Mouse (Mus musculus) ES-E14 (cell line): Measurements from ENCODE around the gene B4galt1. TPM values are rescaled to one million over a fixed set of nuclear protein-coding genes. Genes with fewer than 3 reads are reported as not detected.

Experiments used
- DNase-seq: peaks from one replicate; pipeline ENCODE4 v3.0.0-alpha.2; 2013; ENCODE audit warnings: low read depth, low spot score
- H3K27ac ChIP-seq: 2 replicates; pipeline ENCODE4 v1.5.1; 2012; ENCODE audit warnings: low read depth, mild to moderate bottlenecking, low read length, moderate library complexity, mixed read lengths; ENCODE audit not compliant: poor library complexity, insufficient read depth, severe bottlenecking
- H3K36me3 ChIP-seq: 2 replicates; pipeline ENCODE4 v1.6.1; 2012; ENCODE audit warnings: mild to moderate bottlenecking, low read length, moderate library complexity, mixed read lengths; ENCODE audit not compliant: control insufficient read depth, poor library complexity, insufficient read depth, severe bottlenecking
- H3K4me1 ChIP-seq, 2 experiments: fragments of 150-350 bp in 1 of 2; sonication (generic) in 1 of 2; 2 replicates each; pipeline ENCODE4 v1.6.1; 2012; ENCODE audit warnings: low read length in 2 of 2, mild to moderate bottlenecking in 1 of 2, mixed read lengths in 1 of 2; ENCODE audit not compliant: control insufficient read depth in 2 of 2, insufficient read depth in 2 of 2, poor library complexity in 1 of 2
- H3K4me3 ChIP-seq, 2 experiments: fragments of 150-350 bp in 1 of 2; sonication (generic) in 1 of 2; 2 replicates each; pipeline ENCODE4 v1.5.1; 2012; ENCODE audit warnings: low read length in 2 of 2, low read depth in 1 of 2, mild to moderate bottlenecking in 1 of 2, mixed read lengths in 1 of 2; ENCODE audit not compliant: insufficient read depth in 1 of 2, poor library complexity in 1 of 2, severe bottlenecking in 1 of 2
- H3K9ac ChIP-seq: 2 replicates; pipeline ENCODE4 v1.6.1; 2012; ENCODE audit warnings: low read depth, mild to moderate bottlenecking, low read length, mixed read lengths; ENCODE audit not compliant: poor library complexity, insufficient read depth, severe bottlenecking
- H3K9me3 ChIP-seq: fragments of 150-350 bp; sonication (generic); 2 replicates; pipeline ENCODE4 v1.6.1; 2012; ENCODE audit warnings: low read depth, mild to moderate bottlenecking, low read length; ENCODE audit not compliant: control insufficient read depth, insufficient read depth
- CHD2 ChIP-seq: IDR thresholded peaks from 2 replicates; pipeline ENCODE4 v1.6.1; 2014; ENCODE audit warnings: mild to moderate bottlenecking, low read depth, low read length, inconsistent platforms
- HCFC1 ChIP-seq: IDR thresholded peaks from 2 replicates; pipeline ENCODE4 v1.6.1; 2012; ENCODE audit warnings: low read length, inconsistent platforms, borderline replicate concordance; ENCODE audit not compliant: insufficient read depth
- MAFK ChIP-seq: IDR thresholded peaks from 2 replicates; pipeline ENCODE4 v1.6.1; 2014; ENCODE audit warnings: mild to moderate bottlenecking, low read depth, low read length, inconsistent platforms; ENCODE audit not compliant: insufficient read depth
- ZC3H11A ChIP-seq: IDR thresholded peaks from 2 replicates; pipeline ENCODE4 v1.6.1; 2012; ENCODE audit warnings: low read depth, mild to moderate bottlenecking, inconsistent platforms, low read length, borderline replicate concordance
- ZNF384 ChIP-seq: IDR thresholded peaks from 2 replicates; pipeline ENCODE4 v1.6.1; 2012; ENCODE audit warnings: low read depth, low read length, inconsistent platforms
- in situ Hi-C, 2 experiments: fragments of 600-800 bp; cut with MboI; formaldehyde crosslinking; loops; one replicate each; pipeline ENCODE4 v1.15.1; 2025; ENCODE audit warnings: low sequenced_read_pairs in 2 of 2, inconsistent platforms in 1 of 2; ENCODE audit not compliant: unreplicated experiment in 2 of 2
- total RNA-seq: library from RNA; depleted of rRNA; stranded (reverse); fragments of 300-350 nt; gene quantifications from 2 replicates; pipeline ENCODE4 v1.2.3, GENCODE M21; 2012

The B4galt1 gene
- total RNA-seq, 1 experiment, result 29.2 TPM

DNA sequence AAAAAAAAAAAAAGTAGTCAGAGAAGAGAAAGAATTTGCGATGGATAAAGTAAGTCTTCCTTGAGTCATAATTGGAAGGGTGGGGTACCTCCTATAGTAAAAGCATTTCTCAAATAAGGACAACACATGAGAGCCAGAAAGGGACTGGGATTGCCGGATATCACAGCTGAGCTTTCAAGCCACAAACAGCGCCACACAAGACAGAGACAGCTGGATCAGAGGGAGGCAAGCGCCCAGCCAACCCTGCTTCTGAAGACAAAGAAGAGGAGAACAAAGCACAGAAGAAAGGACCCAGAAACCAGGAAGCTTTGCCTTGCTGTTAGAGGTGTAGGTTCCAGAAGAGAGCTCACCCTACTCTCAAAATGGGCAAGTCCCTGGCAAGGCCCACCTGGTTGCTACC is 67.2 kb downstream of the B4galt1 start:
- no peak overlapping the region for H3K9ac ChIP-seq
- no peak for DNase-seq
- H3K27ac ChIP-seq, result no peak overlapping the region
- TF ChIP-seq ZNF384 (0 out of 2 replicates have a peak, but pooled peaks have one; percentile 15), HCFC1 (no peak)
- H3K4me3 ChIP-seq, result no peak overlapping the region
- no peaks in the 10 kb centered on the region for H3K9me3 ChIP-seq
- in situ Hi-C loops, result no loop called here
- no peaks in the 10 kb centered on the region for H3K36me3 ChIP-seq
- H3K4me1 ChIP-seq, result peaks cover under 1 to 12% of the 10 kb centered on the region in 2 experiments; a peak in 2 of 4 replicates

DNA sequence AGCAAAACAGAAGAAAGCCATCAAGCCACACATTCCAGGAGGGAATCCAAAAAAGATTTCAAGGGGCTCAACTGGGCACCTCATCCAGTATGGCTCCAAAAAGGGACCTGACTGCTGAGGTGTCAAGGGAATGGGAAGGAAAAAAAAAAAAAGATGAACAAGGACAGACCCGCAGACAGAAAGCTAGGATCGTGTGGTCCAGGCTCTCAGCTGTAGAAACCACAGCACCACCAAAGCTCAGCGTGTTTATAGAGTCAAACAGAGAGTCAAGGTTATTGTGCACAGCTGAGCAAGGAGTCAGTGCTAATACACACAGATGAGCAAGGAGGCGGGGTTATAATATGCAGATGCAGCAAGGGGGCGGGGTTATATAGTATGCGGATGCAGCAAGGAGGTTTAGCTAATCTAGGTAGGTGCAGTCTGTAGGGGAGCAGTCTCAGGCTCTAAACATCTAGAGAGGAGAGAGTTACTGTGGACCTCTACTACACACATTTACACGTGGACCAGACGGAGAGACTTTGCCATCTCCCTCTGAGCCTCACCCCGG is 68.1 kb downstream of the B4galt1 start:
- Histone ChIP-seq H3K9me3 (no peaks in the 10 kb centered on the region), H3K27ac (no peak overlapping the region), H3K4me1 (peaks cover 6 to 15% of the 10 kb centered on the region in 2 experiments), H3K9ac (peak overlapping the region; percentile 16; the same call in 1 of the 2 replicates), H3K4me3 (peak overlapping the region in 1 of 2 experiments; percentile 17; a peak in 1 of 4 replicates), H3K36me3 (no peaks in the 10 kb centered on the region)
- in situ Hi-C loops, result no loop called here
- DNase-seq, result peak; percentile 62
- TF ChIP-seq ZNF384, result peak; percentile 19; the same call in 1 of the 2 replicates
- TF ChIP-seq MAFK, result no peak

DNA sequence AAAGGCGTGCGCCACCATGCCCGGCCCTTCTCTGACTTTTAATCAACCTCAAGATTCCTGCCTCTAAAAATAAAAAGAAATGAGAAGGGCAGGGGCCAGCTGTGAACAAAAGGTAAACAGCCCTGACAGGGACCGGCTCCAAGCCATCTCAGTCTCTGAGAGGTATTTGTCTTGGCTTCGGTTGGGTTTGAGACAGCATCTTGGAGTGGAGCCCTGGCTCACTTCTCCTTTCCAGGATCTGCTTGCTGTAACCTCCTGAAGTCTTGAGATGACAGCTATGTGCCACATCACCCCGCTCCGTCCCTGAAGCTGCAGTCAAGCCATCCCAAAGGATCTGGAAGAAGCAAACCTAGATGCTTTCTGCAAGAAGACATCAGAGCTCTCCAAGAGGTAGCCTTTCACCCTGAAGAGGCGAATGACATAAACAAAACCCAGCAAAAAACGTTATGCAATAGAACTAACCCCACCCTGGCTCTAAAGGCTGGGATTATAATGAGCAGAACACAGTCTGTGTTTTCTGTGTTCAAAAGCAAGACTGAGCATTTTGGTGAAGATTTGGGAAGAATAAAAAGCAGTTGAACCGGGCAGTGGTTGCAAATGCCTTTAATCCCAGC is 69.1 kb downstream of the B4galt1 start:
- no peak overlapping the region for H3K9ac ChIP-seq
- TF ChIP-seq ZC3H11A, result no peak
- TF ChIP-seq CHD2, result no peak
- no peak for TF ChIP-seq ZNF384
- TF ChIP-seq MAFK, result no peak
- no peak for TF ChIP-seq HCFC1
- peaks cover 6 to 16% of the 10 kb centered on the region in 2 experiments for H3K4me1 ChIP-seq
- H3K27ac ChIP-seq, result no peak overlapping the region
- H3K9me3 ChIP-seq, result no peaks in the 10 kb centered on the region
- in situ Hi-C loops, result no loop called here
- no peaks in the 10 kb centered on the region for H3K36me3 ChIP-seq
- no peak overlapping the region for H3K4me3 ChIP-seq
- DNase-seq, result no peak

DNA sequence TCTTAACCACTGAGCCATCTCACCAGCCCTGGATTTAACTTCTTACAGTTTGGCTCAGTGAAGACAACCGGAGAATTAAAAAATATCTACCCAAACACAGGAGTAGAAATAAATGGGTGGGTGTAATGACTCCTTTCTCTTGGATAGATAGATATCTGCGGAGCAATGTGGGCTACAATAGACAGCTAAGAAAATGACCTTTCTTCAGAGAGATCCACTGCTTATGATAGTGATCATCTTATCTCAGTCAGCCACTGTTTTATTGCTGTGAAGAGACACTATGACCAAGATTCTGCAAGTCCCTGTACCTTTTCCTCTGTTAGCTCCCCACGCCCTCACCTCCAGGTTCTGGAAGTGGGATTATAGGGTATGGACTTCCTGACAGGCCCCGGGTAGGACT is 70.8 kb downstream of the B4galt1 start:
- Histone ChIP-seq H3K4me3 (no peak overlapping the region), H3K36me3 (no peaks in the 10 kb centered on the region), H3K27ac (no peak overlapping the region), H3K9ac (no peak overlapping the region), H3K4me1 (peaks cover 6 to 21% of the 10 kb centered on the region in 2 experiments), H3K9me3 (no peaks in the 10 kb centered on the region)
- TF ChIP-seq ZNF384, result no peak
- TF ChIP-seq HCFC1, result no peak
- no peak for TF ChIP-seq CHD2
- TF ChIP-seq ZC3H11A, result no peak
- no peak for TF ChIP-seq MAFK
- no peak for DNase-seq
- in situ Hi-C loops, result no loop called here
